Mouse (Mus musculus) testis, adult 2 months (tissue): ENCODE results near the gene Ngb.

Source experiments
- CTCF ChIP-seq: fragments of 200-500 bp; IDR thresholded peaks from 2 replicates; pipeline ENCODE4 v1.5.1; 2012; ENCODE audit warnings: low read depth, mild to moderate bottlenecking, inconsistent platforms, low read length, moderate library complexity; ENCODE audit not compliant: control insufficient read depth, insufficient read depth, insufficient replicate concordance
- POLR2A ChIP-seq: fragments of 200-500 bp; IDR thresholded peaks from 2 replicates; pipeline ENCODE4 v1.6.1; 2012; ENCODE audit warnings: low read depth, mild to moderate bottlenecking, inconsistent platforms, low read length, moderate library complexity; ENCODE audit not compliant: control insufficient read depth

DNA sequence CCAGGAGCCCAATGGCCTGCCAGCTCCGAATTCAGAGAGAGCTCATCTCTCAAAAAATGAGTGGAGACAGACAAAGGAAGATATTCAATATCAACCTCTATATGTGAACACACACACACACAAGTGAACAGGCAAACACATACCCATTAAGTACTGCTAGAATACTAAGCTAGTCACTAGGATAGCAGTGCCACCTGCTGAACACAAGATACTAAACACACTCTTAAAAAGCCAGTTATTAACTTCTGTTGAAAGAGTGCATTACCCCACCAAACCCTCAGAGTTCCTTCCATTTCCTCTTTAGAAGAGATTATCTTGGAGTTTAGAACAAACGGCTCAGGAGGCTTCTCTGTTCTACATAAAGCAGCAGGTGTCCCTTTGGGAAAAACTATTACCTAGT lies 39.8 kb upstream of the Ngb start:
- no peak for TF ChIP-seq CTCF
- TF ChIP-seq POLR2A, result no peak
